ENCODE assay signal across 7 mouse cellular contexts in genomic region chr3:14381421-14381992, GRCm38 (mm10).
DNase-seq lines count a peak whose midpoint lies in the region; ATAC-seq lines count a peak whose summit lies in the region.

No protein-coding gene starts in this region.

- peak overlapping the region; percentile 40 for H3K4me2 ChIP-seq in intestine, embryonic 14.5 days (ENCODE audit: low read length)

- H3K4me3 ChIP-seq in intestine, embryonic 14.5 days (ENCODE audit: low read depth, low read length) = no peak overlapping the region
- H3K4me3 ChIP-seq in megakaryocyte, embryonic 14.5 days (replicated peaks) = peak overlapping the region; percentile 89

- H3K9me3 ChIP-seq in intestine, embryonic 14.5 days (ENCODE audit: control insufficient read depth, low read length) = no peaks in the 10 kb centered on the region
- H3K9me3 ChIP-seq in megakaryocyte, embryonic 14.5 days = no peaks in the 10 kb centered on the region

- DNase-seq in WW6 (ENCODE audit: low read depth, low spot score) = peak; percentile 13
- peak; percentile 22 for DNase-seq in cerebellum, adult 8-10 months
- DNase-seq in intestine, embryonic 14.5 days (ENCODE audit: low spot score) = peak; percentile 90
- DNase-seq in left cerebral cortex, adult 9 months (ENCODE audit: low spot score in 2 of 2) = peak; percentile 3 to 59
- DNase-seq in right cerebral cortex, postnatal 36 days (ENCODE audit: low spot score in 2 of 2) = peak; percentile 21 to 31

- 12% methylated on average over 18 of the region's 18 CpGs for WGBS in intestine, embryonic 14.5 days

- no peaks in the 10 kb centered on the region for H3K27me3 ChIP-seq in intestine, embryonic 14.5 days (replicated peaks; ENCODE audit: control insufficient read depth, insufficient read depth, low read length)
- H3K27me3 ChIP-seq in megakaryocyte, embryonic 14.5 days (replicated peaks) = no peaks in the 10 kb centered on the region

- no peaks in the 10 kb centered on the region for H3K36me3 ChIP-seq in intestine, embryonic 14.5 days (ENCODE audit: control insufficient read depth, insufficient read depth, low read length)
- H3K36me3 ChIP-seq in megakaryocyte, embryonic 14.5 days (replicated peaks; ENCODE audit: low read length) = no peaks in the 10 kb centered on the region

- H3K4me1 ChIP-seq in intestine, embryonic 14.5 days (replicated peaks; ENCODE audit: control insufficient read depth, insufficient read depth, low read length) = no peaks in the 10 kb centered on the region
- H3K4me1 ChIP-seq in megakaryocyte, embryonic 14.5 days = peaks cover 11% of the 10 kb centered on the region

- H3K27ac ChIP-seq in intestine, embryonic 14.5 days (ENCODE audit: low read depth) = no peak overlapping the region

- H3K9ac ChIP-seq in intestine, embryonic 14.5 days (ENCODE audit: low read length) = no peak overlapping the region

- peak; percentile 99 for ATAC-seq in frontal cortex, adult (ENCODE audit: low TSS enrichment)
- peak; percentile 91 for ATAC-seq in intestine, embryonic 14.5 days (replicated peaks; ENCODE audit: low FRiP score, low TSS enrichment, low read depth)

Comparison
In these comparisons a context has a peak if more than half of its experiments do, and no peak if none do; other contexts are left out.
1. DNase-seq: peak in every context shown above with its lines; median percentile 90 in intestine, embryonic 14.5 days; 31 in left cerebral cortex, adult 9 months; 26 in right cerebral cortex, postnatal 36 days; 22 in cerebellum, adult 8-10 months; 13 in WW6.